ENCODE assay signal across 14 mouse cellular contexts in the genomic region with DNA sequence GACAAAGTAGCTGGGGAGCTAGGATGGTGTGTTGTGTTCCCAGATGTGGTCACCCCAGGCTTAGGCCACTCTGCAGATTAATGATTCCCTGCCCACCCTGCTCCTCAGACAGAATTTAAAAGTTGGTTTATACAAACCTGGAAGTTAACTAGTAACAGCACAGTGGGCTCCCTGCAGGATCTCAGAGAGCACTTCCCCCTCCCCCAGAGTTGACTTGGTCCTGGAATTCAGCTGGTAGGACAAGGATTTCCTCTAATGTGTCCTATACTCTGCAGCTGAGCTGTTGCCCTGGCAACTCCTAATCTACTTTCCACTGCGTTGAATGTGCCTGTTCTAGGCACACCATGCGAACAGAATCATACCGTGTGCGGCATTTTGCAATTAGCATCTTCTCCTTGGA. TPM values are rescaled to one million over a fixed set of nuclear protein-coding genes. Genes with fewer than 3 reads are reported as not detected.
DNase-seq lines count a peak whose midpoint lies in the region; ATAC-seq lines count a peak whose summit lies in the region.
"Had no signal": no experiment of that assay in that cellular context is flagged by ENCODE, and none has a peak within 500 bp of the region (broad histone marks: within the 10 kb centered on the region; RNA-seq: fewer than 3 reads in every experiment).

No protein-coding gene starts in this region.

- no peak overlapping the region for H3K4me3 ChIP-seq in heart, embryonic 10.5 days
- H3K4me3 ChIP-seq in embryonic facial prominence, embryonic 14.5 days (ENCODE audit: low read depth, low read length), result no peak overlapping the region
- no peak overlapping the region for H3K4me3 ChIP-seq in midbrain, embryonic 13.5 days (replicated peaks)
- H3K4me3 ChIP-seq: erythroblast, embryonic 14.5 days; heart, embryonic 15.5 days had no signal

- peaks cover 16% of the 10 kb centered on the region for H3K4me1 ChIP-seq in heart, embryonic 10.5 days
- H3K4me1 ChIP-seq in embryonic facial prominence, embryonic 14.5 days (ENCODE audit: control insufficient read depth, insufficient read depth, low read length), result no peaks in the 10 kb centered on the region
- H3K4me1 ChIP-seq in midbrain, embryonic 13.5 days (replicated peaks), result peaks cover 32% of the 10 kb centered on the region

- WGBS in heart, embryonic 10.5 days, result 41% methylated on average over 4 of the region's 4 CpGs
- WGBS in embryonic facial prominence, embryonic 14.5 days, result 60% methylated on average over 4 of the region's 4 CpGs
- WGBS in midbrain, embryonic 13.5 days, result 17% methylated on average over 4 of the region's 4 CpGs

- no peak for DNase-seq in heart, embryonic 10.5 days (ENCODE audit: low spot score)
- no peak for DNase-seq in heart, adult 8-10 months (ENCODE audit: low spot score)
- no peak for DNase-seq in embryonic facial prominence, embryonic 14.5 days (ENCODE audit: low spot score)
- DNase-seq in kidney, adult 8-10 months, result peak; percentile 75 to 80
- DNase-seq in adipocyte (ENCODE audit: low spot score), result no peak
- DNase-seq: adrenal gland, adult 8-10 months; cerebellum, adult 18-20 months; thymus, postnatal 4 days had no signal

- no peaks in the 10 kb centered on the region for H3K9me3 ChIP-seq in heart, embryonic 10.5 days
- no peaks in the 10 kb centered on the region for H3K9me3 ChIP-seq in embryonic facial prominence, embryonic 14.5 days (ENCODE audit: control insufficient read depth, low read length)
- H3K9me3 ChIP-seq in midbrain, embryonic 13.5 days, result no peaks in the 10 kb centered on the region
- H3K9me3 ChIP-seq: heart, embryonic 15.5 days had no signal

- H3K27me3 ChIP-seq in heart, embryonic 10.5 days (ENCODE audit: insufficient read depth, poor library complexity, severe bottlenecking), result no peaks in the 10 kb centered on the region
- no peaks in the 10 kb centered on the region for H3K27me3 ChIP-seq in embryonic facial prominence, embryonic 14.5 days (replicated peaks; ENCODE audit: control insufficient read depth, insufficient read depth, low read length)
- no peaks in the 10 kb centered on the region for H3K27me3 ChIP-seq in midbrain, embryonic 13.5 days
- H3K27me3 ChIP-seq: heart, embryonic 15.5 days had no signal

- peak overlapping the region; percentile 24; the same call in 1 of the 2 replicates for H3K27ac ChIP-seq in heart, embryonic 10.5 days
- H3K27ac ChIP-seq in embryonic facial prominence, embryonic 14.5 days (replicated peaks; ENCODE audit: low read depth, low read length), result no peak overlapping the region
- H3K27ac ChIP-seq in midbrain, embryonic 13.5 days, result no peak overlapping the region
- H3K27ac ChIP-seq: heart, embryonic 15.5 days had no signal

- peak; percentile 33; the same call in 1 of the 2 replicates for ATAC-seq in embryonic facial prominence, embryonic 14.5 days (ENCODE audit: low read depth)
- ATAC-seq in midbrain, embryonic 13.5 days, result peak; percentile 70
- no peak for ATAC-seq in erythroid progenitor cell, adult 5-6 weeks (replicated peaks; ENCODE audit: low FRiP score, poor library complexity, severe bottlenecking)
- ATAC-seq in granulocyte monocyte progenitor cell, adult 5-6 weeks (replicated peaks; ENCODE audit: poor library complexity, severe bottlenecking), result no peak

- no peak overlapping the region for H3K9ac ChIP-seq in embryonic facial prominence, embryonic 14.5 days (ENCODE audit: low read depth, low read length)
- no peak overlapping the region for H3K9ac ChIP-seq in midbrain, embryonic 13.5 days (replicated peaks)
- H3K9ac ChIP-seq: heart, embryonic 15.5 days had no signal

- no peaks in the 10 kb centered on the region for H3K36me3 ChIP-seq in heart, embryonic 10.5 days
- H3K36me3 ChIP-seq in embryonic facial prominence, embryonic 14.5 days (ENCODE audit: control insufficient read depth, insufficient read depth, low read length), result no peaks in the 10 kb centered on the region
- peaks cover 12% of the 10 kb centered on the region; the same call in 1 of the 2 replicates for H3K36me3 ChIP-seq in midbrain, embryonic 13.5 days
- H3K36me3 ChIP-seq: heart, embryonic 15.5 days had no signal

- no peak overlapping the region for H3K4me2 ChIP-seq in embryonic facial prominence, embryonic 14.5 days (ENCODE audit: low read depth, low read length)
- no peak overlapping the region for H3K4me2 ChIP-seq in midbrain, embryonic 13.5 days (replicated peaks)
- H3K4me2 ChIP-seq: heart, embryonic 15.5 days; liver, embryonic 11.5 days had no signal

RNA-seq across cellular contexts. Expression of gene Spata13, which starts 30.8 kb away (rescaled TPM):
- 21.2 and 24.7 TPM in 2 replicates for polyA plus RNA-seq in heart, embryonic 10.5 days (2016; fragmentation: Nextera tagmentation; extraction: Ambion mirVana)
- 10 to 100 TPM; 11.3 to 15.0 (median 13.6) TPM for total RNA-seq in heart, adult 8-10 months (2022)
- 14.7 and 16.9 TPM in 2 replicates for polyA plus RNA-seq in embryonic facial prominence, embryonic 14.5 days (2014; fragmentation: Nextera tagmentation; extraction: Ambion mirVana)
- polyA plus RNA-seq in midbrain, embryonic 13.5 days (2015; fragmentation: Nextera tagmentation; extraction: Ambion mirVana), result 41.3 and 47.4 TPM in 2 replicates
- 20.5 and 30.6 TPM in 2 replicates for total RNA-seq in erythroid progenitor cell, adult 5-6 weeks (2015; ENCODE audit: low replicate concordance)
- 43.1 and 49.2 TPM in 2 replicates for total RNA-seq in erythroid progenitor cell, adult 5-6 weeks (2017; ENCODE audit: low replicate concordance)
- 21.4 and 24.0 TPM in 2 replicates for total RNA-seq in granulocyte monocyte progenitor cell, adult 5-6 weeks (2014; fragmentation: Nextera tagmentation)
- 37.4 and 39.3 TPM in 2 replicates for total RNA-seq in granulocyte monocyte progenitor cell, adult 5-6 weeks (2017)

Comparison
In these comparisons a context has a peak if more than half of its experiments do, and no peak if none do; other contexts are left out.
1. DNase-seq: peak in kidney, adult 8-10 months (2 of 2); none in heart, embryonic 10.5 days (single experiment), heart, adult 8-10 months (single experiment), embryonic facial prominence, embryonic 14.5 days (single experiment) and adipocyte (single experiment).
2. ATAC-seq: peak in embryonic facial prominence, embryonic 14.5 days (single experiment) and midbrain, embryonic 13.5 days (single experiment); none in erythroid progenitor cell, adult 5-6 weeks (single experiment) and granulocyte monocyte progenitor cell, adult 5-6 weeks (single experiment).